Mouse (Mus musculus) liver, embryonic 14.5 days (tissue): Measurements from ENCODE around the gene Olfr460.
"Not testable (repeated sequence)": the region's sequence is repeated elsewhere in the genome, so short reads cannot be mapped to it uniquely, and the experiment has no call there.

Experiments used
- CTCF ChIP-seq: IDR thresholded peaks from 2 replicates; pipeline ENCODE4 v1.5.1; 2016; ENCODE audit warnings: antibody characterized with exemption, low read depth, control low read depth
- EP300 ChIP-seq: IDR thresholded peaks from 2 replicates; pipeline ENCODE4 v1.6.1; 2016; ENCODE audit warnings: antibody characterized with exemption, low read depth

DNA sequence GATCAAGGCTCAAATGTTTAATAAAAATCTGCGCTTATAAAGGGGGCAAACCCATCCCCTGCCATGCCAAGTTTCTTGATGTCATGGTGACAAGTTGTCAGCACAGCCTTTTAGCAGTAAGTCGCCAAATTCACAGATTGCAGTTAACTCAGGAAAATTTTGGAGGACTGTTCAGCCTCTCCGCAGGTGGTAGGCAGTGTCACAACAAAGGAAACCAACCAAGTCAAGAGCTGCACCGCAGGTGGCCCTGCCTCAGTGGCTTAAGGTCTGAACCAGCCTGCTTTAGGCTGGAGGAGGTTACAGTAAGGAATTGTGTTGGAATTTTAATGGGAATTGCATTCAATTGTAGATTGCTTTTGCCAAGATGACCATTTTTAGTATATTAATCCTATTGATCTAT is 29.3 kb downstream of the Olfr460 start:
- TF ChIP-seq CTCF, EP300: not testable (repeated sequence)
